Mouse (Mus musculus) left cerebral cortex, postnatal 25 days (tissue): ENCODE results near the gene Rtl8b. TPM values are rescaled to one million over a fixed set of nuclear protein-coding genes. Genes with fewer than 3 reads are reported as not detected.
A peak's percentile ranks its signal among the peaks of the same experiment; 100 is the strongest.
"Not testable (repeated sequence)": the region's sequence is repeated elsewhere in the genome, so short reads cannot be mapped to it uniquely, and the experiment has no call there.

ENCODE experiments used
- DNase-seq, 2 experiments: peaks; one replicate each; pipeline ENCODE4 v3.0.0; 2022; ENCODE audit warnings: low spot score in 2 of 2, mixed read lengths in 1 of 2
- intact Hi-C: fragments of 180-260 bp; cut with DNase I; formaldehyde crosslinking; loops from one replicate; pipeline ENCODE4 v1.15.1; 2025
- total RNA-seq, 2 experiments: library from RNA; stranded (reverse); gene quantifications; 2 replicates each; pipeline ENCODE4 v1.2.3; 2021

Gene Rtl8b
- 100 to 1,000 TPM; 254 to 265 TPM for total RNA-seq

GRCm38 (mm10) chrX:53670294-53670693 is at the start of gene Rtl8b:
Gene Rtl8b, minus strand, starts transcription at chrX:53670408.
- intact Hi-C loops, result loop anchor here (5.0 kb wide), 1 partner anchor 63 kb away; the partner anchor contains the start of genes Gm14597 and Rtl8c
- peak; percentile 77 to 92 for DNase-seq

- DNase-seq, result peak; percentile 43 to 52
- intact Hi-C loops, result no loop called here
Observed at GRCm38 (mm10) chrX:53716323-53717182, 46.3 kb upstream of the Rtl8b start.

- DNase-seq, result no peak
- intact Hi-C loops, result no loop called here
Observed at GRCm38 (mm10) chrX:53715942-53716322, 45.7 kb upstream of the Rtl8b start.

DNA sequence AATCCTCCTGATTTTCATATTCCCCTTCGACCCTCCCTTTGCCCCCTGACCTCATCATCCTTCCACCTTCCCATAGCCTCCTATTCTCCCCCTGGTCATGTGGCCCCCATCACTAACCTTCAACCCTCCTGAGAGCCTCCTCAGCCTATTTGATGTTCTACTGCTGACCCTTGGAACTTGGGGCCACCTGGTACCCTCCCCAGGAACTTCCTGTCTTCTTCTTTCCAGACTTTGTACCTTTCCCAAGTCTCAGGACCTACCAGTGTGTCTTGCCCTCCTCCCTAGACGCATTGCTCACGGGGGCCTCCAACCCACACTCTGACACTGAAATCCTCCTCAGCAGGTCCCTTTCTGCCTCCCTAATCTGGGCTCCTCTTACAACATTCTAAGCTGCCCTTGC is 32.5 kb upstream of the Rtl8b start:
- DNase-seq, result no peak
- intact Hi-C loops, result no loop called here

GRCm38 (mm10) chrX:53699225-53699624 is 29.0 kb upstream of the Rtl8b start:
- intact Hi-C loops, result no loop called here
- peak in 1 of 2 experiments; percentile 65 for DNase-seq

DNA sequence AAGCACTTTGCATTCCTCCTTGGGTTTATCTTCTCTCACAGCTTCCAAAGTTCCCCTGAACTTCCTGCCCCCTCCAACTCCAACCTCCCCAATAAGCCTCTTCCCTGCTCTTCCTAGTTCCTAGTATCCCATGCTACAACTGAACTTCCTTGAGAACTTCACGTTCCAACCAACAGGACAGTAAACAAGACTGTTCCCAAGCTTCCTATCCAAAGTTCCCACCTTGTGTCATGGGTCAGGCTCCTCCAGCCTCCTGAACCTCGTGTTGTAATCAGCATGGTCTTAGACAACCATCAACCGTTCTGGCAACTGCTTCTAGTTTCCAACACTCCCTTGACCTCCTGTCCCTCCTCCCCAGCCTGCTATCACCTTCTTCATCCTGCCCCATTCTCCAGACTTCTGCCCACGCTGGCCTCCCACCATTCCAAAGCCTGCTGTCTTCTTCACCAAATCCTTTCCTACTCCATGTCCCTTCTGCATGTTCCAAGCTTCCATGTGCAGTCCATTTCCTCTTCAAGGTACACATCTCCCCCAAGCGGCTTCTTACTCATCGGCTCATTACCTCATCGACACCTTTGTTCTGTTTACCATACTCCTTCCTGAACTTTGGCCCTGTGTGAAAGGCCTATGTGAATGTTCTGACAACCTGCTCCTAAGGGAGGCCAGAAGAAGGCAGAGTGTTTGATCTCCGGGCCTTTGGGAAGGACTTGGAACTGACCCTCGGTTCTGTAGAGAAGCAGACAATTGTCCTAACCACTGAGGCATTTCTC is 24.0 kb upstream of the Rtl8b start:
- intact Hi-C loops, result no loop called here
- DNase-seq, result no peak

DNA sequence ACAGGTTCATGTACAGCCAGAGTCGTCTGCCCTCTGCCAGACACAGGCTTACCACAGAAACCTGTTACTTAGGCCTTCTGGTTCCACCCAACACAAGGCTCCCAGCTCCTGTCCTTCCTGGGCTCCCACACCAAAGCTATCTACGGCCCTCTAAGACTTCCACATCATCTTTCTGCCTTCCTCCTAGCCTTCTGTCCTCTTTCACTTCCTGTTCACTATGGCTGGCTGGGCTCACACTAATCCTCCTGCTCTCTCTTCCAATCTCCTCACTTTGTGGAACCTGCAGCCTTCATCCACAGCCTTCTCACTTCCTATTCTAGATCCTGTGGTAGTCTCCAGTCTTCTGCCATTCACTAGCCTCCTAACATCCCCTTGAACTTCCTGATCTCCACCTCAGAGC is 22.9 kb upstream of the Rtl8b start:
- intact Hi-C loops, result no loop called here
- DNase-seq, result no peak

DNA sequence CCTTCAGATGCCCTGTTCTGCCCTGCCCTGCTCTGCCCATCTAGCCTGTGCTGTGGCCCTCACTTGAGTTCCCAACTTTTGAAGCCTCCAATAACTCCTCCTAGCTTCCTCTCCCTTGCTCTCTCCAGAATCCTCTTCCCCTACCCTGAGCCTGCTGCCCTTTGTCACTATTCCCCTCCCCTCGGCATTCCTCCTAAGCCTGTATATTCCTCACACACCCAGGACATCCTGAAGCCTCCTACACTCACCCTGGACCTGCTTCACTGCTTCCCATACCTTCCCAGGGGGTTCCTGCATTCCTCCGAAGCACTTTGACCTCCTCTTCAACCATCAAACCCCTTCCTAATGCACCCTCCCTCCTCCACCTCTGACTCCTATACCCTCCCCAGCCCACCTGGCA is 21.9 kb upstream of the Rtl8b start:
- intact Hi-C loops, result no loop called here
- no peak for DNase-seq

- intact Hi-C loops, result not testable (repeated sequence)
Observed at GRCm38 (mm10) chrX:53684676-53685075, 14.5 kb upstream of the Rtl8b start.

GRCm38 (mm10) chrX:53682650-53683049 is 12.4 kb upstream of the Rtl8b start:
- intact Hi-C loops, DNase-seq: not testable (repeated sequence)

More at GRCm38 (mm10) chrX:53684676-53685075, 14.5 kb upstream of the Rtl8b start:
- DNase-seq, result not testable (repeated sequence)

DNA sequence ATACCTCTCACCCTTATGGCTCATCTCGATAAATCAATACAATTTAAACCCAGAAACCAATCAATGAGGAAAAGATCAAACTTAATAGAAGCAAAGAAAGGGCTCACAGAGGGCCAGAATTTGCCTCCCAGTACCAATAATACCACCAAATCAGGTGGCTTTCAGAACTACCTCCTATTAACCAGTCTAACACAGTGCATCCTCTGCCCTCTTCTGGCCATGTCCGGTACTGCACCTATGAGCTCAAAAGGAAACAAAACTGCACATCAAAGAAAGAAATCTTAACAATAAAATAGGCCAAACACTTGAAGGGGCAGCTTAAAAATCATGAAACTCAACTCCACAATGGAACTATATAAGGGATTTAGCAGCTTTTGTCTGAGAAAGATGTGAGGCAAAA is 6.7 kb upstream of the Rtl8b start:
- intact Hi-C loops, result not testable (repeated sequence)
- peak; percentile 52 to 76 for DNase-seq

DNA sequence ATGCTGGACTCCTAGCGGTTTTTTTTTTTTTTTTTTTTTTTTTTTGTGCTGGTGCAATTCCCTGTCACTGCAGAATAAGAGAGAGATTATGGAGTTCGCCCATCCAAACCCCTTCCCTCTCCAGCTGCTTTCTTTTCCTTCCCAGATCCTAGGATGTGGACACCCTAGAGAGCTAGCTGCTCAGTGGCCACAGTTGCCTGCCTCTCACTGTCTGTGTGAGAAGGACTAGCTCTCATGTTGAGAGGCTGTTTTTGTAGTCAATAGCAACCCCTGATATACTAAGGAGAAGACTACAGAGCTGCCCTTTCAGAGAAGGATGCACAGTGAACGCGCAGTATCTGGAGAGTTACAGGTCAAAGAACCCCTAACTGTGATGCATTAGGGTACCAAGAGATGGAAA is 488 bp upstream of the Rtl8b start:
- DNase-seq, result peak in 1 of 2 experiments; percentile 6
- intact Hi-C loops, result loop anchor here (5.0 kb wide), 1 partner anchor 63 kb away; the partner anchor contains the start of genes Gm14597 and Rtl8c

DNA sequence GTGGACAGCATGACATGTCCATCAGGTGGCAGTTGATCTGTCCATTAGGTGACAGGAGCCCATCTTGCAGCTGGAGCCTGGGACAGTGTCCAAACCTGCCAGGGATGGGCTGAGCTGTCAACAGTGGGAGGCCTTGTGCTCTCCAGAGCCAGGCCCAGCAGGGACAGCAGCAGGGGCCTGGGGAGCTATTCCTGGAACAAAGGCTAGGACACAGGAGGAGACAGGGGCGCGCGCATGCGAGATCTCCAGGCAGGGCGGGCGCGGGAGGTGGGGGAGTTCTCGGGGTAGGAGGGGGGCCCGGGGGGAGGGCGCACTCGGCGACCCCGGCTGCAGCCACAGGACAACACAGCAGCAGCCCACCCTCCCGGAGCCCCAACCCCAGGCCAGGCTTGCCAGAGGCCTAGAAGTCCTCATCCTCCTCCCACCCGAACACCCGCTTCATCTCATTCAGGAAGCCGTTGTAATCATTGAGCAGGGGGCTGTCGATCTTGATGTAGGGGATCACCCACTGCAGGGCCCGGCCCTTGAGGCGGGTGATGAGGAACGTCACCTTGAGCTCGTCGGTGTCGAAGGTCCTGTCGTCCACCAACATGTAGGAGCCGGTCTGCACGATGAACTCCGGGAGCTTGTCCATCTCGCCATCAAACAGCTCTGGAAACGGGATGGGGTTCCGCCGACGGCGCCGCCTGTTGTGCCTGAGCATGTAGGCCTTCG is 494 bp downstream of the Rtl8b start:
- not testable (repeated sequence) for DNase-seq
- intact Hi-C loops, result loop anchor here (5.0 kb wide), 1 partner anchor 62 kb away; the partner anchor contains the start of genes Gm14597 and Rtl8c

DNA sequence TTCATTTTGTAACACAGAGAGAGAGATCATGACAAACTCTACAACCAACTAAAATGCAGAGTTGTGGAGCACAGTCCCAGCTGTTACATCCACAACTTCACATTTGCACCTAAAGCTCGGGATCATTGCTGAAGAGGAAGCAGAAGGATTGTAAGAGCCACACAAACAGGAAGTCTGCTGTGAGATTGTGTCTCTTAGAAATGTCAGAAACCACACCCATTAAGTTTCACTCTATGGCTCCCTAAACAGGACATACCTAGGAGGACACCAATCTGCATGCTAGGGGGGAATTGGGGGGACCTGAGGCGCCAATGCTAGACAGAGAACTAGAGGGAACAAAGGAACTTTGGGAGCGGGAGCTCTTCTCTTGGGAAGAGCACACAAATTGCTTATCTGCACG is 17.3 kb downstream of the Rtl8b start:
- intact Hi-C loops, DNase-seq: not testable (repeated sequence)

- peak in 1 of 2 experiments; percentile 12 for DNase-seq
- intact Hi-C loops, result no loop called here
Observed at GRCm38 (mm10) chrX:53645885-53646284, 24.3 kb downstream of the Rtl8b start.

DNA sequence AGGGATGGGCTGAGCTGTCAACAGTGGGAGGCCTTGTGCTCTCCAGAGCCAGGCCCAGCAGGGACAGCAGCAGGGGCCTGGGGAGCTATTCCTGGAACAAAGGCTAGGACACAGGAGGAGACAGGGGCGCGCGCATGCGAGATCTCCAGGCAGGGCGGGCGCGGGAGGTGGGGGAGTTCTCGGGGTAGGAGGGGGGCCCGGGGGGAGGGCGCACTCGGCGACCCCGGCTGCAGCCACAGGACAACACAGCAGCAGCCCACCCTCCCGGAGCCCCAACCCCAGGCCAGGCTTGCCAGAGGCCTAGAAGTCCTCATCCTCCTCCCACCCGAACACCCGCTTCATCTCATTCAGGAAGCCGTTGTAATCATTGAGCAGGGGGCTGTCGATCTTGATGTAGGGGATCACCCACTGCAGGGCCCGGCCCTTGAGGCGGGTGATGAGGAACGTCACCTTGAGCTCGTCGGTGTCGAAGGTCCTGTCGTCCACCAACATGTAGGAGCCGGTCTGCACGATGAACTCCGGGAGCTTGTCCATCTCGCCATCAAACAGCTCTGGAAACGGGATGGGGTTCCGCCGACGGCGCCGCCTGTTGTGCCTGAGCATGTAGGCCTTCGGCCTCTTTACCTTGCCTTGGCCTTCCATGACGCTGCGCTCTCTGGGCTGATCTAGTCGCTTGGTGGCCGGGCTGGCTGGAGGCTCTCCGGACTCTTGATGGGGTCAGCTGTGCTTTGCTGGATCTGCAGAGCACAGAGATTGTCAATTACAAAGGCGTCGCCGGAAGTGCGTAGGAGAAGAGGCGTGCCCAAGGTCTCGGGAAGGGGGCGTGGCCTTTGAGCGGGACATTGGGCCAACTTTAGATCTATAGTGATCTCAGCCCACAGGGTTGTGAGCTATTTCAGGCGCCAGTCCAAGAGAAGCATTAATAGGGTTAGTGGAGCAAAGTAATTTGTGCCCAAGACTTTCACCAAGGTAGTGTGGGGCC is 26.9 kb downstream of the Rtl8b start, which contains the start of gene Rtl8a:
TSS of gene Rtl8a (minus strand) at position 703 of the 982 bp plus-strand sequence.
- intact Hi-C loops, result not testable (repeated sequence)
- DNase-seq, result peak; percentile 62 to 75

GRCm38 (mm10) chrX:53642604-53642979 is 27.6 kb downstream of the Rtl8b start:
- DNase-seq, intact Hi-C loops: not testable (repeated sequence)

DNA sequence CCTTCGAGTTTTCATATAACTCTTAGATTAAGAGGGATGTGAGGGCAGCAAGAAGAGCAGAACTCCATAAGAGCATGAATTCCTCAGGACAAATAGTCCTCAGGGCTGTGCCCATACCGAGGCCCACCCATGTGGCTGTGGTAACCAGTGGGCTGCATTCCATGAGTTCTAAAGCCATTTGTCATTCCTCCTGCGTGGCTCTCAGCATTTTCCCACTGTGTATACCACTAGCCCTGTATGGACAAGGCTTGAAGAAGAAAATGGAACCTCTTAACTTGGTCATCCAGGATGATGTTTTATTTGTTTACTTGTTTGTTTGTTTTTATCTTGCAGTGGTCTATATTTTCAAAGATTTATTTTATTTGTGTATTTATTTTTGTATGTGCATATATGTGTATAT is 32.1 kb downstream of the Rtl8b start:
- DNase-seq, intact Hi-C loops: not testable (repeated sequence)
